Mouse (Mus musculus) embryonic facial prominence, embryonic 12.5 days (tissue): ENCODE measurements around the gene Oasl2. TPM values are rescaled to one million over a fixed set of nuclear protein-coding genes. Genes with fewer than 3 reads are reported as not detected.
A peak's percentile ranks its signal among the peaks of the same experiment; 100 is the strongest.

Experiments
- ATAC-seq: fragments of 200-750 bp; cut with Nextera tagmentation; 2 replicates; pipeline ENCODE4 v1.8.0; 2017; ENCODE audit not compliant: insufficient number of reproducible peaks, insufficient read depth, low FRiP score, low TSS enrichment
- H3K27ac ChIP-seq: fragments of 300-500 bp; sonication (generic); 2 replicates; pipeline ENCODE4 v1.5.1; 2016; ENCODE audit warnings: mild to moderate bottlenecking
- H3K27me3 ChIP-seq: fragments of 300-500 bp; sonication (generic); 2 replicates; pipeline ENCODE4 v1.6.1; 2016; ENCODE audit warnings: mild to moderate bottlenecking, moderate library complexity
- H3K36me3 ChIP-seq: fragments of 300-500 bp; sonication (generic); 2 replicates; pipeline ENCODE4 v1.6.1; 2016; ENCODE audit warnings: mild to moderate bottlenecking
- H3K4me1 ChIP-seq: fragments of 300-500 bp; sonication (generic); 2 replicates; pipeline ENCODE4 v1.6.1; 2016
- H3K4me2 ChIP-seq: fragments of 300-500 bp; sonication (generic); replicated peaks from 2 replicates; pipeline ENCODE4 v1.6.1; 2016; ENCODE audit warnings: mild to moderate bottlenecking, moderate library complexity
- H3K4me3 ChIP-seq: fragments of 300-500 bp; sonication (generic); 2 replicates; pipeline ENCODE4 v1.5.1; 2016; ENCODE audit warnings: mild to moderate bottlenecking
- H3K9ac ChIP-seq: fragments of 300-500 bp; sonication (generic); 2 replicates; pipeline ENCODE4 v1.6.1; 2016; ENCODE audit warnings: mild to moderate bottlenecking, moderate library complexity
- H3K9me3 ChIP-seq: fragments of 300-500 bp; sonication (generic); 2 replicates; pipeline ENCODE4 v1.6.1; 2016; ENCODE audit warnings: mild to moderate bottlenecking, moderate library complexity
- WGBS: fragments of 180-500 bp; shearing (Covaris S2); methylation state at CpG from one replicate; pipeline ENCODE4 v1.1.7; 2016; 5-methylcytosine and 5-hydroxymethylcytosine counted together
- polyA plus RNA-seq: library from polyadenylated mRNA; unstranded; fragments of >200 nt; fragmentation: Nextera tagmentation; extraction: Ambion mirVana; gene quantifications from 2 replicates; pipeline ENCODE4 v1.2.1, GENCODE M21; 2016

Oasl2 gene
- polyA plus RNA-seq, 1 experiment from 2014 or later = 4.2 TPM

DNA sequence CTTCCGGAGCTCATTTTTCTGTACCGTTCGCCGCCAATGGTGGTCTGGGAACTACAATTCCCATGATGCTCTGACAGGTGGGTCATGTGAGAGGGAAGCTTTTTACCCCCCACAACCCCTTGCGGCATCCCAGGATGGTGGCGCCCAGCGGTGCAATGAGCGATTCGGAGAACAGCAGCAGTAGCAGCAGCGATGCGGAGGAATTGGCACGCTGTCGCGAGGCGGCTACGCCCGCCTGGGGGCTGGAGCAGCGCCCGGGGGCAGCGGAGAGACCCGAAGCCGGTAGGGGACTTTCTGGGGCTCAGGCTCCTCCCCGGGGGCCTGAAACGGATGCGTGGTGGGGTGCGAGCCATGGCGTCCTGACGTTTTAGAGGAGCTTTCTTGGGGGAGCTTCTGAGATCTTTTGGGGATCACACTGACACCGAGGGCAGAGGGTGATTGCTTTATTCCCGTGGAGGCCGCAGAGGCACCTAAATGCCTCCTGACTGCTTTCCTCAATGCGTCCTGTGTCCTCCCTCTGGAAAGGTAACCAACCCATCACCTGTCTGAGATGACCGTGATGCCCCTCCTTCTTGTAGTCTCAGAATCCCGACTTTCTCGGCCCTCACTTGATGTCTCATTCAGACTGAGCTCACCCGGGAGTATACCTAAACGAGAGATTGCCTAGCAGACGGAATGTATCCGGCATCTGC is 45.5 kb downstream of the Oasl2 start, which contains the start of gene 2210016L21Rik:
Gene 2210016L21Rik, plus strand, starts transcription at position 85 of the 692 bp plus-strand sequence.
- Histone ChIP-seq H3K27ac (peak within 1 kb of the TSS; percentile 81), H3K4me2 (peak within 1 kb of the TSS; percentile 66), H3K9ac (peak within 1 kb of the TSS; percentile 86), H3K36me3 (peaks cover 17% of the 10 kb centered on the region), H3K27me3 (no peaks in the 10 kb centered on the region), H3K4me3 (peak within 1 kb of the TSS; percentile 75), H3K4me1 (peaks cover 8% of the 10 kb centered on the region; the same call in 1 of the 2 replicates), H3K9me3 (no peaks in the 10 kb centered on the region)
- WGBS = under 1% methylated on average over 39 of the region's 39 CpGs
- ATAC-seq = peak; percentile 90

DNA sequence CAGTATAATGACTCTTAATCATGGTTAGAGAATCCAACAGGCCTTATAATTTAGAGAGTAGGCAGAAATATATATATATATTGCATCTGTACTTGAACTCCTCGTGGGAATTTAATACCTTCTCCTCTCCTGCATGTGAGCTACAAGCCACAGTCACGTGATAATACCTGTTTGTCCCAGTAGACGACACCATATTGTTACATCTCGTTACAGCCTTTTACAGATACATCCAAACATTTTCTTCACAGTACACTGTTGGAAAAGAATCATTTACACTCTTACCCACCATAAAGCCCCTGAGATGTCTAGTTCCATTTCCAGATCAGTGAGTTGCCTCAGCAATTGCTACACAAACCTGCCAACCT is 46.0 kb downstream of the Oasl2 start:
- H3K4me2 ChIP-seq = peak overlapping the region; percentile 66
- peak overlapping the region; percentile 86 for H3K9ac ChIP-seq
- peaks cover 22% of the 10 kb centered on the region for H3K36me3 ChIP-seq
- no peaks in the 10 kb centered on the region for H3K9me3 ChIP-seq
- no peak overlapping the region for H3K27ac ChIP-seq
- H3K4me1 ChIP-seq = peaks cover 8% of the 10 kb centered on the region; the same call in 1 of the 2 replicates
- no peak for ATAC-seq
- peak overlapping the region; percentile 75 for H3K4me3 ChIP-seq
- WGBS = 48% methylated on average over 4 of the region's 4 CpGs
- no peaks in the 10 kb centered on the region for H3K27me3 ChIP-seq

DNA sequence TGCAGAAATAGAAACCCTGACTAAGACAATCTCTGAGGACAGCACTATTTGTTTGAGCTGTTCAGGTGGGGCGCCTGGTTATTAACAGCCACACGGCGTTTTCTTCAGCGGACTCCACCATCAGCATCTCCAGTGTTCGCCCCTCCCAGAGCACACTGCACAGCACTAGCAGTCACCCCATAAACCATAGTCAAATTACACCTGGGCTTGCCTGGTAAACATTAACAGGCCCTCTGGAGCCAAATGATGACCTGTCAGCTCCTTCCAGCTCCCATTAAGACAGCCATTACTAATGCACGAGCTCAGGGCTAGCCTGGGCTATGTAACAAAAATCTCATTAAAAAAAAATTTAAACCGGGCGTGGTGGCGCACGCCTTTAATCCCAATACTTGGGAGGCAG is 48.3 kb downstream of the Oasl2 start:
- Histone ChIP-seq H3K36me3 (peaks cover 45% of the 10 kb centered on the region), H3K4me1 (peaks cover 8% of the 10 kb centered on the region; the same call in 1 of the 2 replicates), H3K27ac (no peak overlapping the region), H3K9me3 (no peaks in the 10 kb centered on the region), H3K27me3 (no peaks in the 10 kb centered on the region), H3K4me3 (no peak overlapping the region), H3K4me2 (no peak overlapping the region), H3K9ac (no peak overlapping the region)
- ATAC-seq = no peak
- 93% methylated on average over 10 of the region's 10 CpGs for WGBS

DNA sequence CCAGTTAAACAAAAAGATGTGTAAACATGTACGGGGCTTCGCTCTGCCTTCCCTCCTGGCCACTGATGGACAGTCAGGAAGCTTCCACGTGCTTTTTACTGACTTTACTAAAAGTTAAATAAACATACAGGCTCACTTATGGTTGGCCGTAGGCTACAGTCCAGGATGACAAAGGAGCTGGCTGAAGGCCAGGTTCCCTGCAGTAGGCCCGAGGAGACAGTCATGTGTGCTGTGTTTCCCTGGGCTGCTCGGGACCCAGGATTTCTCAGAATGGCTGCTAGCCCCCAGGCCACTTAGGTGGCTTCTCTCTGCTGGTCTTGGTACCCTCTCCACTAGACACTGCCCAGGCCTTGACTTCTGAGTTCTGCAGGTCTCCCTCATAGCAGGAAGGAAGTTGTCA is 52.2 kb downstream of the Oasl2 start:
- ATAC-seq = no peak
- H3K36me3 ChIP-seq = peaks cover 47% of the 10 kb centered on the region
- H3K4me3 ChIP-seq = no peak overlapping the region
- H3K9me3 ChIP-seq = no peaks in the 10 kb centered on the region
- no peak overlapping the region for H3K9ac ChIP-seq
- H3K4me1 ChIP-seq = no peaks in the 10 kb centered on the region; the same call in 1 of the 2 replicates
- WGBS = 76% methylated on average over 6 of the region's 6 CpGs
- peak overlapping the region; percentile 1; the same call in 1 of the 2 replicates for H3K27ac ChIP-seq
- H3K4me2 ChIP-seq = no peak overlapping the region
- no peaks in the 10 kb centered on the region for H3K27me3 ChIP-seq

DNA sequence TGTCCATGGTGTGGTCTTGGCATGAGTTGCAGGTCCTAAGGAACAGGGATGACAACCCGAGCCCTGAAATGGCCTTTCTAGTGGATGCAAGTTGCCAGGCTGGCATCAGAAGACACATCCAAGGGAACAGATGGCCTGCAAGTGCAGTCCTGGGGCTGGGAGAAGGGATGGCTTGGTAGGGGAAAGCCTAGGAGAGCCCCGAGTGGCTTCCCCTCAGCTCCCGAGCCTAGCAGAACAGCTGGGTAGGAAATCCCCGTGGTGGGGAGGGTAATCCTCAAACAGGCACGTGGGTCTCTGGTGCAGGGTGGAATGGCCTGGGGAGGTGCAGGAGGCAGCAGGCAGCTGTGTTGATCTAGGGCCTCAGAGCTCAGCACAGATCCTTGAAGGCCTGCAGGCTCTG is 52.6 kb downstream of the Oasl2 start:
- no peaks in the 10 kb centered on the region for H3K9me3 ChIP-seq
- peaks cover 47% of the 10 kb centered on the region for H3K36me3 ChIP-seq
- H3K4me3 ChIP-seq = no peak overlapping the region
- peak; percentile 42; the same call in 1 of the 2 replicates for ATAC-seq
- H3K4me1 ChIP-seq = no peaks in the 10 kb centered on the region; the same call in 1 of the 2 replicates
- peak overlapping the region; percentile 36; the same call in 1 of the 2 replicates for H3K27ac ChIP-seq
- no peak overlapping the region for H3K9ac ChIP-seq
- no peak overlapping the region for H3K4me2 ChIP-seq
- H3K27me3 ChIP-seq = no peaks in the 10 kb centered on the region
- 58% methylated on average over 5 of the region's 5 CpGs for WGBS

DNA sequence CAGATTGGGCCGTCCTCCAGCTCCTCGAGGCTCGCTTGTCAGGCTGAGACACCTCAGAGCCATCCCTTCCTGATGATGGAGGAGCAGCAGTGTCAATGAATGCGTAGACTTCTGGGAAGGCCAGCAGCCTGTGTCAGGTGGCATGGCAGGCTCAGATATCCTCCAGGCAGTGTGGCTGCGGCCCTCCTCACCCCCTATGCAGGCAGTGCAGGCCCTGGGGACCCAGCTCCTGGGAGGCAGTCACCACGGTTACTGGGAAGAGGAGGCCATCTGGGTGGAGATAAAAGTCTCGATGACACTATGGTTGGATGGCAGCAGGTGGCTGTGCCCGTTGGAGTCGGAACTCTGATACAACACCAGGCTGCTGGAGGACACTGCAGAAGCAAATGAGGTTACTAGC is 53.1 kb downstream of the Oasl2 start:
- no peak overlapping the region for H3K9ac ChIP-seq
- ATAC-seq = 0 out of 2 replicates have a peak, but pooled peaks have one; percentile 4
- 79% methylated on average over 9 of the region's 9 CpGs for WGBS

DNA sequence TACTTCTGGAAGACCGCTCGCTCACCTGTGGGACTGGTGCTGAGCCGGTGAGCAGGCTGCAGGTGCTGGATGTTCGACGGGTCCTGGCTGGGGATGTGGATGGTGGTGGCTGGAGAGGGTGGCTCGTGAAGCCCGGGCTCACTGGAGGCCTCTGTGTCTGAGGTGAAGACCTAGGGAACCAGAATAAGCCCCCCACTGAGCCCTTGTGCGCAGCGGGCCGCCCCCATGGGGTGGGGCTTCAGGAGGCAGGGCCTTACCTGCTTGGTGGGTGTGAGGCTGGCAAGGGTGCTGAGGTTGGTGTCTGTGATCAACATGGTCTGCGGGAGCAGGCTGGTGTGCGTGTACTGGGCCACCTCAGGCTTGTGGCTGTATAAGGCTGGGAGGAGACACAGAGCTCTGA is 53.9 kb downstream of the Oasl2 start:
- no peaks in the 10 kb centered on the region for H3K9me3 ChIP-seq
- H3K4me3 ChIP-seq = no peak overlapping the region
- no peaks in the 10 kb centered on the region for H3K27me3 ChIP-seq
- H3K36me3 ChIP-seq = peaks cover 45% of the 10 kb centered on the region
- no peak for ATAC-seq
- H3K9ac ChIP-seq = no peak overlapping the region
- 62% methylated on average over 12 of the region's 12 CpGs for WGBS
- no peak overlapping the region for H3K27ac ChIP-seq
- H3K4me1 ChIP-seq = no peaks in the 10 kb centered on the region; the same call in 1 of the 2 replicates
- H3K4me2 ChIP-seq = no peak overlapping the region

More for the DNA sequence above, 53.1 kb downstream of the Oasl2 start:
- Histone ChIP-seq H3K4me2 (no peak overlapping the region), H3K27ac (peak overlapping the region; percentile 36; the same call in 1 of the 2 replicates), H3K9me3 (no peaks in the 10 kb centered on the region), H3K4me1 (no peaks in the 10 kb centered on the region; the same call in 1 of the 2 replicates), H3K36me3 (peaks cover 47% of the 10 kb centered on the region), H3K27me3 (no peaks in the 10 kb centered on the region), H3K4me3 (no peak overlapping the region)

DNA sequence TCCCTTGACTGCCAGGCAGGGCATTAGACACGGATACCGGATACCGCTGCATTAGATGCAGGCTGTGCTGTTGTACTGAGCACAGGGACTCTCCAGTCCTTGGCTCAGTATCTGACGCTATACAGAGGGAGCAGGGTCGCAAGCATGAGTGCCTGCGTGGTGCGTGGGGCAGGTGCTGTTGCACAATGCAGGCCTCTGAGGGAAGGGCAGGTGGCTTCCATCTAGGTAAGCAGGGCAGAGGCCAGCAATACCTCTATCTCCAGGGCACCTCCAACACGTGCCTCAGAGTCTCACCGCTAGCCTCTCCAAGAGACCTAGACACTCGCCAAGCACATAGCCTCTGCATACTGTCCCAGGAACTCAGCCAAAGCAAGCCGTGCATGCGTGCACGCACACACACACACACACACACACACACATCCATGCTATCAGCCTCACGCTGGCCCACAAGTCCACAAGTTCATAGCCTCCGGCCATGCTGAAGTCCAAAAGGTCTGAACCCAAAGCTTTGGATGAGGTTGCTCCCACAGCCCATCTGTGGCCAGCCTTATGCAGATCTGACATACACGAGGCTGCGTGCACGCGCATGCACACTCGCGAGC is 54.6 kb downstream of the Oasl2 start:
- H3K4me3 ChIP-seq = no peak overlapping the region
- H3K4me2 ChIP-seq = no peak overlapping the region
- H3K9me3 ChIP-seq = no peaks in the 10 kb centered on the region
- H3K9ac ChIP-seq = no peak overlapping the region
- H3K4me1 ChIP-seq = no peaks in the 10 kb centered on the region; the same call in 1 of the 2 replicates
- no peak overlapping the region for H3K27ac ChIP-seq
- no peaks in the 10 kb centered on the region for H3K27me3 ChIP-seq
- peaks cover 38% of the 10 kb centered on the region for H3K36me3 ChIP-seq
- WGBS = 85% methylated on average over 21 of the region's 21 CpGs
- ATAC-seq = no peak; the same call in 1 of the 2 replicates

DNA sequence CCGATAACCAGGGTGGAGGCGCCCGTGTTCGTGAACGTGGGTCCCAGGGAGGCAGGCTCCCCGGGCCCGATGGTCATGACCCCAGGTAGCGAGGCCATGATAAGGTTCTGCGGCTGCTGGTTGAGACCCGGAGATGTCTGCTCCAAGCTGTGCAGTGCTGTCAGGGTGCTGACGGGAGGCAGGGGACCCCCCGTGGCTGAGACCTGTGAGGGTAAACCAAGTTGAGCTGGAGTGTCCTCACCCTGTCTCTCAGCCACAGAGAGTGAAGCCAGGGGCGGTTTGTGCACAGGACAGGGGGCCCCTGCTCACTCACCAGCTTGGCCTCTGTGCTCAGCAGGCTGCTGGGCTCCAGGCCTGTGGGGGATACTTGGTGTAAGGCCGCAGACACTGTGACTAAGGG is 56.6 kb downstream of the Oasl2 start:
- Histone ChIP-seq H3K9me3 (no peaks in the 10 kb centered on the region), H3K4me1 (no peaks in the 10 kb centered on the region; the same call in 1 of the 2 replicates), H3K27ac (no peak overlapping the region), H3K4me3 (no peak overlapping the region), H3K4me2 (no peak overlapping the region), H3K36me3 (peaks cover 19% of the 10 kb centered on the region), H3K9ac (no peak overlapping the region), H3K27me3 (no peaks in the 10 kb centered on the region)
- 91% methylated on average over 14 of the region's 14 CpGs for WGBS
- ATAC-seq = no peak; the same call in 1 of the 2 replicates

DNA sequence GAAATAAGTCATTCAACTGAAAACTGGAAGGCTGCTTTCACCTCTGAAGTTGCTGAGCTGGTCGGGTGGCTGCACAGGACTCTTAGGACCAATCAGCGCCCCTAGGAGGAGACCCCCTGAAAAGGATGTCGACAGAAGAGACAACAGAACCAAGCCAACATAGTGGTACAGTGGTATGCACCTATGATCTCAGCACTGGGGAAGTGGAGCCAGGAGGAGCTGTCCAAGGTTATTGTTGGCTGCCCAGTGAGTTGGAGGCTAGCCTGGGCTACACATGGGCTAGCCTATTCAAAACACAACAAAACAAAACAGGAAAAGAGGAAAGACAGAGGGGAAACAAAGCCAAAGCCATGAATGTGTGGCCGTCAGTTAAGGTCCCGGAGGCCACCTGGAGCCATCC is 61.3 kb downstream of the Oasl2 start:
- Histone ChIP-seq H3K27ac (no peak overlapping the region), H3K9ac (no peak overlapping the region), H3K4me3 (no peak overlapping the region), H3K36me3 (no peaks in the 10 kb centered on the region), H3K4me2 (no peak overlapping the region), H3K4me1 (no peaks in the 10 kb centered on the region), H3K27me3 (no peaks in the 10 kb centered on the region), H3K9me3 (no peaks in the 10 kb centered on the region)
- WGBS = 89% methylated on average over 5 of the region's 5 CpGs
- ATAC-seq = no peak
